Mouse (Mus musculus): ENCODE measurements around the gene Tax1bp1.

DNA sequence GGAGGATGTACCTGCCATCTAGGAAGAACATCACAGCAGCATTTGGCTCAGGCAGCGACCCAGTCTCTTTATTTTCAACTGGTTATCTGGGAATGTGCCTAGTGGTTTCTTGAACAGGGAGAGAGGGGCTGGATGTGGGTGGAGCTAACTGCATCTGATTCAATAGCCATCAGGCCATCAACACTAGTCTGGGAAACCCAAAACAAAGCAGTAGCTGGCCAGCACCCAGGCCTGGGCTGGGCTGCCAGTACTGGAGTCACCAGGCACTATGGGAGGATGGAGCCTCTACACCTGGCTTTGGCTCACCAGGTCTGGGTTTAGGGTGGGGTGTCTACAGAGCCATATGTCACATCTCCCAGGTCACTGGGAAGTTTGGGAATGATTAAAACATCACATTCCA lies 83.2 kb downstream of the Tax1bp1 start:
- TF ChIP-seq CTCF (IDR thresholded peaks at IDR 0.05; ENCODE audit: control insufficient read depth, insufficient read depth, insufficient replicate concordance, low read depth, low read length) = no peak
- no peak for TF ChIP-seq POLR2A (IDR thresholded peaks at IDR 0.05; ENCODE audit: control insufficient read depth, low read depth, low read length)
